Mouse (Mus musculus) urinary bladder, postnatal 10 days (tissue): Measurements from ENCODE around the gene Supt4a.

Experiments used
- DNase-seq: peaks from one replicate; pipeline ENCODE4 v3.0.0; 2022; ENCODE audit warnings: low spot score

Supt4a gene

DNA sequence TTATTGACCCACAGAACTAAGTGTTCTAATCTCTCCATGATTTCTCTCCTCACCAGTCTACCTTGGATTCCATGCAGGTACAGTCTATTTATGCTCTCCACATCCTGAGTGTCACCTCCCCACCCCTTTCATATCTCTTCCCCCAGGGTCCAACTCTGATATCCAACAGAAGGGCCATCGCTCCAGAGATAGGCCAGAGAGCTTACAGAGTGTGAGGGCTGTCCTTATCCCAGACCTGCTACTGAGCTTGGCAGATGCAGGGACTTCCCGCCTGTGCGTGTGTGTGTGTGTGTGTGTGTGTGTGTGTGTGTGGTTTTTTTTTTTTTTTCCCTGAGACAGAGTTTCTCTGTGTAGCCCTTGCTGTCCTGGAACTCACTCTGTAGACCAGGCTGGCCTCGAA lies 31.4 kb downstream of the Supt4a start:
- DNase-seq, result no peak

DNA sequence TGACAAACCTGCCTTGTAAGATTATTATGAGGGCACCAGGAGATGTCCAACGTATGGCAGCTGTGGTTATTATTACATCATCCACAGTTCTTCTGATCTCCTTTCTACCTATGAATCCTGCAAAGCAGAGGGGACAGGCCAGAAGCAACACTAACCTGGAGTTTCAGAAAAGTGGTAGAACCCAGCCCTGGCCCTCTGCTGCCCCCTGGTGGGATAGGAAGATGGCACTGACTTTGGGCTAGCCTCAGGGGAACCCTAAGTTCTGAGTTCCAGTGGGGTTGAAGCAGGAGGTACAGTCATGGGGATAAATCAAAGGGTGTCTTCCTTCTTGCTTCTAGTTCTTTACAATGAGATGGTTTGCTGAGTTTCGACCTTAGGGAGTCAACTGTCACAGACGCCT lies 33.6 kb downstream of the Supt4a start:
- no peak for DNase-seq

GRCm38 (mm10) chr11:87772354-87772753 lies 35.0 kb downstream of the Supt4a start:
- DNase-seq, result no peak

DNA sequence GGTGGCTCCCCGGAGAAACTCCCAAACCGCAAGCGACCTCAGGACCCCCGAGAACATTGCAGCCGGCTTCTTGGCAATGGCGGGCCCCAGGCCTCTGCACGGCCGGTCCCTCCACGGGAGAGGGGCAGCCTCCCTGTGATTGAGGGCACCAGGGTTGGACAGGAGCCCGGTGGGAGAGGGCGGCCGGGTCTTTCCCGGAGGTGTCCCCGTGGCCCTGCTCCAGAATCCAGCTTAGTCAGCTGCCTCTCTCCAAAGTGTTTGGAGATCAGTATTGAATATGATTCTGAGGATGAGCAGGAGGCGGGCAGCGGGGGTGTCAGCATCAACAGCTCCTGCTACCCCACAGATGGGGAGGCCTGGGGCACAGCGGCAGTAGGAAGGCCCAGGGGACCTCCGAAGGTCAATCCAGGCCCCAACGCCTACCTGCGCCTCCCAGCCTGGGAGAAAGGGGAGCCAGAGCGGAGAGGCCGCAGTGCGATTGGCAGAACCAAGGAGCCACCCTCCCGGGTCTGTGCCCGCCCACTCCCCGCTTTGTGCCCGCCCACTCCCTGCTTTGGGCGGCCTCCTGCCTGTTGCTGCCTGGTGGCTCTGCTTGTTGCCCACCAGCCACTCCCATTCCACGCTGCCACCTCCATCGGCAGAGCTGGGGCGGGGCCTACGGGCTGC lies 40.9 kb downstream of the Supt4a start:
- DNase-seq, result no peak

- no peak for DNase-seq
Measured at GRCm38 (mm10) chr11:87778915-87779314, 41.6 kb downstream of the Supt4a start.

DNA sequence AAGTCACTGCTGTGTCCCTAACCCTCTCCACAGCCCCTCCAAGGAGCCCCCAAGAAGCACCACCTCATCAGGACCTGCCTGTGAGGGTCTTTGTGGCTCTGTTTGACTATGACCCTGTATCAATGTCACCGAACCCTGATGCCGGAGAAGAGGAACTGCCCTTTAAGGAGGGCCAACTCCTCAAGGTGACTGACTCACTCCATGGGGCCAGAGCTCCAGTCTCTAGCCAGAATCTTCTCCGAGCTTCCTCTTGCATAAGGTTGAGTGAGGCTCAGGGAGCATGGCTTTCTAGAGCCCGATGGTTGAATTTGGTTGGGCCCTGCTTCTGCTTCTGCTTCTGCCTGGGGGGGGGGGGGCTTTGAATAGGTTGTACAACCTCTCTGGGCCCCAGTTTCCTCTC lies 42.0 kb downstream of the Supt4a start:
- DNase-seq, result no peak

- no peak for DNase-seq
Measured at GRCm38 (mm10) chr11:87780130-87780529, 42.8 kb downstream of the Supt4a start.

GRCm38 (mm10) chr11:87790088-87790487 lies 52.7 kb downstream of the Supt4a start:
- no peak for DNase-seq
